Mouse (Mus musculus) liver, embryonic 13.5 days (tissue): Measurements from ENCODE around the gene 9830107B12Rik. TPM values are rescaled to one million over a fixed set of nuclear protein-coding genes. Genes with fewer than 3 reads are reported as not detected.

Source experiments
- ATAC-seq: fragments of 200-750 bp; cut with Nextera tagmentation; 2 replicates; pipeline ENCODE4 v1.8.0; 2017; ENCODE audit warnings: low read depth, mild to moderate bottlenecking, moderate number of reproducible peaks, moderate library complexity
- DNase-seq: peaks from one replicate; pipeline ENCODE4 v3.0.0; 2022
- H3K27ac ChIP-seq: fragments of 300-500 bp; sonication (generic); 2 replicates; pipeline ENCODE4 v1.5.1; 2015; ENCODE audit warnings: moderate library complexity, mild to moderate bottlenecking, inconsistent platforms
- H3K27me3 ChIP-seq: fragments of 300-500 bp; sonication (generic); 2 replicates; pipeline ENCODE4 v1.6.1; 2015; ENCODE audit warnings: mild to moderate bottlenecking, inconsistent platforms
- H3K36me3 ChIP-seq: fragments of 300-500 bp; sonication (generic); 2 replicates; pipeline ENCODE4 v1.6.1; 2015; ENCODE audit warnings: mild to moderate bottlenecking, inconsistent platforms
- H3K4me1 ChIP-seq: fragments of 300-500 bp; sonication (generic); replicated peaks from 2 replicates; pipeline ENCODE4 v1.6.1; 2015; ENCODE audit warnings: inconsistent platforms
- H3K4me2 ChIP-seq: fragments of 300-500 bp; sonication (generic); 2 replicates; pipeline ENCODE4 v1.6.1; 2015; ENCODE audit warnings: inconsistent platforms, mild to moderate bottlenecking, moderate library complexity
- H3K4me3 ChIP-seq: fragments of 300-500 bp; sonication (generic); replicated peaks from 2 replicates; pipeline ENCODE4 v1.5.1; 2015; ENCODE audit warnings: mild to moderate bottlenecking, inconsistent platforms
- H3K9ac ChIP-seq: fragments of 300-500 bp; sonication (generic); 2 replicates; pipeline ENCODE4 v1.6.1; 2015; ENCODE audit warnings: mild to moderate bottlenecking, inconsistent platforms
- H3K9me3 ChIP-seq: fragments of 300-500 bp; sonication (generic); replicated peaks from 2 replicates; pipeline ENCODE4 v1.6.1; 2016; ENCODE audit warnings: inconsistent platforms
- WGBS: fragments of 180-500 bp; shearing (Covaris S2); methylation state at CpG from one replicate; pipeline ENCODE4 v1.1.7; 2015; ENCODE audit not compliant: insufficient replicate concordance; 5-methylcytosine and 5-hydroxymethylcytosine counted together
- polyA plus RNA-seq: library from polyadenylated mRNA; unstranded; fragments of >200 nt; fragmentation: Nextera tagmentation; extraction: Ambion mirVana; gene quantifications from 2 replicates; pipeline ENCODE4 v1.2.1, GENCODE M21; 2015

9830107B12Rik gene
- polyA plus RNA-seq, 1 experiment from 2014 or later, result 0.15 TPM

DNA sequence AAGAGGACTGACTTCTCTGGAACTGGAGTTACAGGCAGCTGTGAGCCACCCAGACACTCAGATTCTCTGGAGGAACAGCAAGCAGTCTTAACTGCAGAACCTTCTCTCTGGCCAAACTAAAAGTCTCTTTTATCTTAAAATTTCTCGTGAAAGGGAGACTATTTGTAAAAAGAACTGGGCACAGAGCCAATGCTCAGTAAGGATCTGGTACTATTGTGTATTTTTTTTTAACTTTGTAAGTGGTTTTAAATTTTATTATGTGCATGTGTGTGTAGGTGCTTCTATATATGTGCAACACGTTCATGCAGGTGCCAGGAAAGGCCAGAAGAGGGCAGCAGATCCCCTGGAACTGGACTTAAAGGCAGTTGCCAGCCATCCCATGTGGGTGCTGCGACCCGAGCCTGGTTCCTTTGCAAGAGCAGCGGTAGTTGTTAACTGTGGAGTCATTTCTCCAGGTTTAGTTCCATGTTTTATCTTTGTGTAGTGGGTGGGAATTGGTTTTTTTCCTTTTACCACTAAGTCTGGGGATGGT is 52.7 kb downstream of the 9830107B12Rik start:
- H3K4me1 ChIP-seq, result peaks cover 23% of the 10 kb centered on the region
- 54% methylated on average over 5 of the region's 5 CpGs for WGBS
- peaks cover 53% of the 10 kb centered on the region for H3K27me3 ChIP-seq
- H3K36me3 ChIP-seq, result no peaks in the 10 kb centered on the region
- no peak for DNase-seq
- 0 out of 2 replicates have a peak, but pooled peaks cover 5% of the 10 kb centered on the region for H3K9me3 ChIP-seq
- H3K4me3 ChIP-seq, result no peak overlapping the region
- H3K9ac ChIP-seq, result no peak overlapping the region
- no peak overlapping the region for H3K27ac ChIP-seq
- no peak for ATAC-seq
- H3K4me2 ChIP-seq, result no peak overlapping the region

DNA sequence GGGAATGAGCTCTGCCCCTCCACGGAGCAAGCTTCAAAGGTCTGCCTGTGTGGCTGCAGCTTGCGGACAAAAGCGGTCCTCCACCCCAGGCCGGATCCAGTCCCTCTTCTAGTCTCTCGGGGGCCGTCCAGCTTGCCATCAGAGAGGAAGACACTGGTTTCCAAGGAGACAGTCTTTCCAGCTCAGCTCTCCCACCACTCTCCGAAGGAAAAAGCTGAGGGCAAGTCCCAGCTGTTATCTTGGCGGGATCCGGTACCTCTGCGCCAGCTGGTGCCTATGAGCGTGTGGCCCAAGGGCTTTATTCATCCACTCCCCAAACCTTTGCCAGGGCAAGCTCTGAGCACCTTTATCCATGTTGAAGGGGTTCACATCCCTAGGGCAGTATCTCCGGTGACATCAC is 55.8 kb downstream of the 9830107B12Rik start:
- H3K4me2 ChIP-seq, result no peak overlapping the region
- H3K36me3 ChIP-seq, result no peaks in the 10 kb centered on the region
- no peak overlapping the region for H3K27ac ChIP-seq
- 72% methylated on average over 12 of the region's 12 CpGs for WGBS
- peaks cover 23% of the 10 kb centered on the region for H3K27me3 ChIP-seq
- DNase-seq, result no peak
- H3K9ac ChIP-seq, result no peak overlapping the region
- no peak for ATAC-seq
- no peak overlapping the region for H3K4me3 ChIP-seq
- 0 out of 2 replicates have a peak, but pooled peaks cover 5% of the 10 kb centered on the region for H3K9me3 ChIP-seq
- H3K4me1 ChIP-seq, result no peaks in the 10 kb centered on the region

DNA sequence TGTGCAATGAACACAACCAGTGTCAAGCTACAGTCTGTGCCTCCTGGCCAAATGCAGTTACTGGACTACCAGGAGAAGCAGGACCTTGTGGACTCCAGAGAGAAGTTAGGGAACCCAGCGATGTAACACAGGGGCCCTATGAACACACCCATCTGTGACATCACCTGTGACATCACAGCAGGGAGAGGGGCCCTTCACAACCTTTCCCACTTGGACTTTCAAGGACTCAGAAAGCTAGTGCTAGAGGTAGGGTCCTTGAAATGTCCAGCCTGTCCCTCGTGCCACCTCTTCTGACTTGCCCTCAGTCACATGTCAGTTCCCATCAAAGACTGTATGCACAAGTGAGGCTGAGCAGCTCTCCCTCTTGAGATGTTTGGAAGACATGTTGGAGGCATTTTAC is 56.6 kb downstream of the 9830107B12Rik start:
- Histone ChIP-seq H3K9ac (no peak overlapping the region), H3K36me3 (no peaks in the 10 kb centered on the region), H3K27ac (no peak overlapping the region), H3K9me3 (0 out of 2 replicates have a peak, but pooled peaks cover 5% of the 10 kb centered on the region), H3K4me2 (no peak overlapping the region), H3K4me3 (no peak overlapping the region), H3K27me3 (peaks cover 14% of the 10 kb centered on the region), H3K4me1 (no peaks in the 10 kb centered on the region)
- 65% methylated on average over 2 of the region's 2 CpGs for WGBS
- DNase-seq, result no peak
- ATAC-seq, result no peak

DNA sequence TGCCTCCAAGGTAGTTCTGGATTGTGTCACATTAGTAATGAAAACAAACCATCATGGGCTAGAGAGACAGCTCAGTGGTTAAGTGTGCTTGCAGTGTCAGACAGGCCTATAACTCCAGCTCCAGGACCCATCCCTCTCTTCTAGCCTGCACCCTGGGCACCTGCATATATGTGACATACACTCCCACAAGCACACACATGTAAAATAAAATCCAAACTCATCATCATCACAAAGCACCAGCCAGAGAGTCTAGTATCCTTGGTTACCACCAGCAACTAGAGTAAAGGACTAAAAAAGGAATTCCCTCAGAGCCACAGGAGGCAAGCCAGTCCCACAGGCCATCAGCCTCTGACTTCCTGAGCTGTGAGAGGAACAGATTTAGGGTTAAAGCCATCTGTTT is 57.0 kb downstream of the 9830107B12Rik start, which contains the start of gene 1700067P10Rik:
1700067P10Rik (plus strand) TSS at position 301 of the 400 bp plus-strand sequence.
- 0 out of 2 replicates have a peak, but pooled peaks cover 5% of the 10 kb centered on the region for H3K9me3 ChIP-seq
- no peaks in the 10 kb centered on the region for H3K4me1 ChIP-seq
- no peak for DNase-seq
- peaks cover 10% of the 10 kb centered on the region for H3K27me3 ChIP-seq
- H3K36me3 ChIP-seq, result no peaks in the 10 kb centered on the region
- no peak within 1 kb of the TSS for H3K9ac ChIP-seq
- H3K4me3 ChIP-seq, result no peak within 1 kb of the TSS
- ATAC-seq, result no peak
- no peak within 1 kb of the TSS for H3K4me2 ChIP-seq
- no peak within 1 kb of the TSS for H3K27ac ChIP-seq

DNA sequence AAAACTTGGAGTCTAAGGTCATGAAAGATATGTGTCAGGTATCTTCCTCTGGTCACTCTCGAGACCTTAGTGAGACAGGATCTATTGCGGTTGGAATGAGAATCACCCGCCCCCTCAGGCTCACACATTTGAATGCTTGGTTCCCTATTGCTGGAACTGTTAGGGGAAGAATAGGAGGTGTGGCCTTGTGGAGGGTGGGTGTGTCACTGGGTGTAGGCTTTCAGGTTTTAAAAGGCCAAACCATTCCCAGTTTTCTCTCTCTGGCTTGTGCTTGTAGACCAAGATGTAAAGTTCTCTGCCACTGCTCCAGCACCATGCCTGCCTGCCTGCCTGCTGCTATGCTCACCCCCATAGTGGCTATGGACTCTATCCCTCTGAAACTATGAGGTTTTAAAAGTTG is 65.4 kb downstream of the 9830107B12Rik start:
- DNase-seq, result no peak
- Histone ChIP-seq H3K4me1 (no peaks in the 10 kb centered on the region), H3K27me3 (no peaks in the 10 kb centered on the region), H3K9ac (no peak overlapping the region), H3K27ac (no peak overlapping the region), H3K36me3 (no peaks in the 10 kb centered on the region), H3K4me3 (no peak overlapping the region), H3K9me3 (no peaks in the 10 kb centered on the region), H3K4me2 (no peak overlapping the region)
- ATAC-seq, result no peak
- 23% methylated on average over 3 of the region's 3 CpGs for WGBS

Other genes starting within 250 kb of the 9830107B12Rik start
- 3.8 and 3.9 TPM in 2 replicates for gene Foxp4, start 221.6 kb downstream of the 9830107B12Rik start, polyA plus RNA-seq
- gene 1700122O11Rik, start 108.0 kb downstream of the 9830107B12Rik start, polyA plus RNA-seq, result not detected in 2 replicates
- not detected in 2 replicates for gene 1700067P10Rik, start 56.9 kb downstream of the 9830107B12Rik start, polyA plus RNA-seq
- 0.15 and 0.25 TPM in 2 replicates for gene A530064D06Rik, start 21.0 kb upstream of the 9830107B12Rik start, polyA plus RNA-seq
- 0.63 and 0.71 TPM in 2 replicates for gene Trem1, start 86.5 kb upstream of the 9830107B12Rik start, polyA plus RNA-seq
- gene Trem3, start 101.5 kb upstream of the 9830107B12Rik start, polyA plus RNA-seq, result 2.1 and 2.2 TPM in 2 replicates
- gene Treml4, start 118.0 kb upstream of the 9830107B12Rik start, polyA plus RNA-seq, result 3.5 and 3.6 TPM in 2 replicates
- 4.4 and 5.5 TPM in 2 replicates for gene Treml2, start 153.2 kb upstream of the 9830107B12Rik start, polyA plus RNA-seq
- 1.2 and 1.8 TPM in 2 replicates for gene B430306N03Rik, start 169.9 kb upstream of the 9830107B12Rik start, polyA plus RNA-seq
- gene Trem2, start 200.1 kb upstream of the 9830107B12Rik start, polyA plus RNA-seq, result 3.1 and 3.2 TPM in 2 replicates
- 24.1 and 25.5 TPM in 2 replicates for gene Treml1, start 213.6 kb upstream of the 9830107B12Rik start, polyA plus RNA-seq